Mouse (Mus musculus) liver, embryonic 16.5 days (tissue): ENCODE measurements at regions not wholly inside any gene's neighbourhood (a gene's known extent, or its start where the extent isn't known, plus 50 kb on each side); places are given as distances from the start of the nearest gene placed in this dataset.

Experiments
- ATAC-seq: fragments of 200-750 bp; cut with Nextera tagmentation; 2 replicates; pipeline ENCODE4 v1.8.0; 2017; ENCODE audit warnings: low read depth, mild to moderate bottlenecking, moderate number of reproducible peaks, moderate library complexity
- H3K27ac ChIP-seq: fragments of 300-500 bp; sonication (generic); 2 replicates; pipeline ENCODE4 v1.5.1; 2014; ENCODE audit warnings: mild to moderate bottlenecking, low read length
- H3K27me3 ChIP-seq: fragments of 300-500 bp; sonication (generic); 2 replicates; pipeline ENCODE4 v1.6.1; 2014; ENCODE audit warnings: low read depth, low read length, mixed read lengths; ENCODE audit not compliant: control insufficient read depth, insufficient read depth
- H3K36me3 ChIP-seq: fragments of 300-500 bp; sonication (generic); 2 replicates; pipeline ENCODE4 v1.6.1; 2014; ENCODE audit warnings: mild to moderate bottlenecking; ENCODE audit not compliant: control insufficient read depth, insufficient read depth
- H3K4me1 ChIP-seq: fragments of 300-500 bp; sonication (generic); 2 replicates; pipeline ENCODE4 v1.6.1; 2014; ENCODE audit warnings: low read depth, low read length, mixed read lengths; ENCODE audit not compliant: control insufficient read depth
- H3K4me2 ChIP-seq: fragments of 300-500 bp; sonication (generic); 2 replicates; pipeline ENCODE4 v1.6.1; 2014; ENCODE audit warnings: low read depth, low read length, mixed read lengths
- H3K4me3 ChIP-seq: fragments of 300-500 bp; sonication (generic); 2 replicates; pipeline ENCODE4 v1.5.1; 2014; ENCODE audit warnings: low read depth, mild to moderate bottlenecking, low read length
- H3K9ac ChIP-seq: fragments of 300-500 bp; sonication (generic); 2 replicates; pipeline ENCODE4 v1.6.1; 2014; ENCODE audit warnings: low read depth, low read length
- H3K9me3 ChIP-seq: fragments of 300-500 bp; sonication (generic); replicated peaks from 2 replicates; pipeline ENCODE4 v1.6.1; 2016; ENCODE audit warnings: low read length; ENCODE audit not compliant: control insufficient read depth
- WGBS: fragments of 180-500 bp; shearing (Covaris S2); extraction: QIAGEN DNeasy Blood & Tissue Kit; methylation state at CpG from one replicate; pipeline ENCODE4 v1.1.7; 2014; ENCODE audit not compliant: insufficient replicate concordance; 5-methylcytosine and 5-hydroxymethylcytosine counted together

- Histone ChIP-seq H3K9ac (no peak overlapping the region), H3K4me3 (no peak overlapping the region), H3K36me3 (no peaks in the 10 kb centered on the region), H3K9me3 (no peaks in the 10 kb centered on the region), H3K4me2 (no peak overlapping the region), H3K4me1 (no peaks in the 10 kb centered on the region), H3K27me3 (no peaks in the 10 kb centered on the region), H3K27ac (no peak overlapping the region)
- no peak for ATAC-seq
- WGBS = 44% methylated on average over 5 of the region's 5 CpGs
These were observed 175.2 kb upstream of the Agap1 start for GRCm38 (mm10) chr1:89279382-89279781.

GRCm38 (mm10) chr1:89281107-89281655, 173.4 kb upstream of the Agap1 start:
- no peak overlapping the region for H3K9ac ChIP-seq
- WGBS = 66% methylated on average over 1 of the region's 1 CpGs

GRCm38 (mm10) chr1:89285041-89285440, 169.6 kb upstream of the Agap1 start:
- H3K4me2 ChIP-seq = no peak overlapping the region
- WGBS = 67% methylated on average over 4 of the region's 4 CpGs

More at GRCm38 (mm10) chr1:89281107-89281655, 173.4 kb upstream of the Agap1 start:
- ATAC-seq = no peak
- H3K36me3 ChIP-seq = no peaks in the 10 kb centered on the region
- no peaks in the 10 kb centered on the region for H3K27me3 ChIP-seq
- H3K4me2 ChIP-seq = no peak overlapping the region
- no peaks in the 10 kb centered on the region for H3K9me3 ChIP-seq
- no peak overlapping the region for H3K4me3 ChIP-seq
- no peaks in the 10 kb centered on the region for H3K4me1 ChIP-seq
- no peak overlapping the region for H3K27ac ChIP-seq

GRCm38 (mm10) chr1:89287136-89287795, 167.3 kb upstream of the Agap1 start:
- Histone ChIP-seq H3K9ac (no peak overlapping the region), H3K4me3 (no peak overlapping the region), H3K27ac (no peak overlapping the region), H3K4me1 (no peaks in the 10 kb centered on the region), H3K4me2 (no peak overlapping the region), H3K27me3 (no peaks in the 10 kb centered on the region), H3K36me3 (no peaks in the 10 kb centered on the region), H3K9me3 (no peaks in the 10 kb centered on the region)
- whole genome bisulfite sequencing = 61% methylated on average over 10 of the region's 10 CpGs
- peak; percentile 47; the same call in 1 of the 2 replicates for ATAC-seq

More at GRCm38 (mm10) chr1:89285041-89285440, 169.6 kb upstream of the Agap1 start:
- H3K27ac ChIP-seq = no peak overlapping the region
- ATAC-seq = no peak
- no peak overlapping the region for H3K4me3 ChIP-seq
- no peaks in the 10 kb centered on the region for H3K36me3 ChIP-seq
- H3K9me3 ChIP-seq = no peaks in the 10 kb centered on the region
- H3K4me1 ChIP-seq = no peaks in the 10 kb centered on the region
- H3K27me3 ChIP-seq = no peaks in the 10 kb centered on the region
- no peak overlapping the region for H3K9ac ChIP-seq

GRCm38 (mm10) chr1:89288001-89288400, 166.6 kb upstream of the Agap1 start:
- Histone ChIP-seq H3K36me3 (no peaks in the 10 kb centered on the region), H3K27ac (no peak overlapping the region), H3K9me3 (no peaks in the 10 kb centered on the region), H3K27me3 (no peaks in the 10 kb centered on the region), H3K9ac (no peak overlapping the region), H3K4me1 (no peaks in the 10 kb centered on the region), H3K4me3 (no peak overlapping the region), H3K4me2 (no peak overlapping the region)
- ATAC-seq = no peak

GRCm38 (mm10) chr1:89288921-89289320, 165.7 kb upstream of the Agap1 start:
- no peak overlapping the region for H3K27ac ChIP-seq
- ATAC-seq = no peak
- 53% methylated on average over 2 of the region's 2 CpGs for WGBS

GRCm38 (mm10) chr1:89296691-89297090, 157.9 kb upstream of the Agap1 start:
- ATAC-seq = no peak
- WGBS = 54% methylated on average over 3 of the region's 3 CpGs

More at GRCm38 (mm10) chr1:89288921-89289320, 165.7 kb upstream of the Agap1 start:
- Histone ChIP-seq H3K4me3 (no peak overlapping the region), H3K9me3 (no peaks in the 10 kb centered on the region), H3K4me2 (no peak overlapping the region), H3K36me3 (no peaks in the 10 kb centered on the region), H3K9ac (no peak overlapping the region), H3K4me1 (no peaks in the 10 kb centered on the region), H3K27me3 (no peaks in the 10 kb centered on the region)

GRCm38 (mm10) chr1:89297766-89298165, 156.8 kb upstream of the Agap1 start:
- Histone ChIP-seq H3K36me3 (no peaks in the 10 kb centered on the region), H3K27ac (no peak overlapping the region), H3K4me3 (no peak overlapping the region), H3K4me1 (no peaks in the 10 kb centered on the region), H3K9ac (no peak overlapping the region), H3K9me3 (no peaks in the 10 kb centered on the region), H3K4me2 (no peak overlapping the region), H3K27me3 (peaks cover 1% of the 10 kb centered on the region; the same call in 1 of the 2 replicates)
- WGBS = 69% methylated on average over 11 of the region's 11 CpGs
- no peak for ATAC-seq

More at GRCm38 (mm10) chr1:89296691-89297090, 157.9 kb upstream of the Agap1 start:
- Histone ChIP-seq H3K4me1 (no peaks in the 10 kb centered on the region), H3K36me3 (no peaks in the 10 kb centered on the region), H3K27ac (no peak overlapping the region), H3K9me3 (no peaks in the 10 kb centered on the region), H3K27me3 (no peaks in the 10 kb centered on the region; the same call in 1 of the 2 replicates), H3K9ac (no peak overlapping the region), H3K4me3 (no peak overlapping the region), H3K4me2 (no peak overlapping the region)

GRCm38 (mm10) chr1:89301151-89301550, 153.5 kb upstream of the Agap1 start:
- no peak for ATAC-seq

More at GRCm38 (mm10) chr1:89301151-89301550, 153.5 kb upstream of the Agap1 start:
- H3K9me3 ChIP-seq = no peaks in the 10 kb centered on the region
- H3K36me3 ChIP-seq = no peaks in the 10 kb centered on the region
- no peak overlapping the region for H3K4me2 ChIP-seq
- 62% methylated on average over 6 of the region's 6 CpGs for WGBS
- no peak overlapping the region for H3K4me3 ChIP-seq
- no peak overlapping the region for H3K9ac ChIP-seq
- no peaks in the 10 kb centered on the region for H3K4me1 ChIP-seq
- no peak overlapping the region for H3K27ac ChIP-seq
- H3K27me3 ChIP-seq = peaks cover 3% of the 10 kb centered on the region; the same call in 1 of the 2 replicates
